Mouse (Mus musculus) heart, adult 2 months (tissue): Measurements from ENCODE around the gene Abhd12. TPM values are rescaled to one million over a fixed set of nuclear protein-coding genes. Genes with fewer than 3 reads are reported as not detected.
"Not testable (repeated sequence)": the region's sequence is repeated elsewhere in the genome, so short reads cannot be mapped to it uniquely, and the experiment has no call there.

Experiments
- DNase-seq, 2 experiments: peaks; one replicate each; pipeline ENCODE4 v3.0.0; 2021
- H3K27ac ChIP-seq: fragments of 200-600 bp; 2 replicates; pipeline ENCODE4 v1.8.1; 2022
- H3K27me3 ChIP-seq: fragments of 200-500 bp; 2 replicates; pipeline ENCODE4 v1.6.1; 2012; ENCODE audit warnings: mild to moderate bottlenecking, low read length, inconsistent platforms, mixed read lengths; ENCODE audit not compliant: control insufficient read depth, insufficient read depth
- H3K36me3 ChIP-seq: fragments of 200-500 bp; 2 replicates; pipeline ENCODE4 v1.6.1; 2012; ENCODE audit warnings: low read length, inconsistent platforms; ENCODE audit not compliant: control insufficient read depth, insufficient read depth
- H3K4me1 ChIP-seq: fragments of 200-500 bp; 2 replicates; pipeline ENCODE4 v1.6.1; 2011; ENCODE audit warnings: low read length; ENCODE audit not compliant: control insufficient read depth, insufficient read depth
- H3K4me3 ChIP-seq: fragments of 200-600 bp; 2 replicates; pipeline ENCODE4 v1.8.1; 2022
- H3K79me2 ChIP-seq: fragments of 200-500 bp; replicated peaks from 2 replicates; pipeline ENCODE4 v1.6.1; 2012; ENCODE audit warnings: mild to moderate bottlenecking, inconsistent platforms, low read length, moderate library complexity, mixed read lengths; ENCODE audit not compliant: control insufficient read depth, insufficient read depth
- H3K9ac ChIP-seq: fragments of 200-500 bp; 2 replicates; pipeline ENCODE4 v1.6.1; 2012; ENCODE audit warnings: low read depth, mild to moderate bottlenecking, control low read depth, inconsistent platforms, low read length, mixed read lengths
- CTCF ChIP-seq: fragments of 200-600 bp; IDR thresholded peaks from 2 replicates; pipeline ENCODE4 v1.8.1; 2022; ENCODE audit warnings: antibody characterized with exemption, mild to moderate bottlenecking, moderate library complexity
- EP300 ChIP-seq: fragments of 200-500 bp; IDR thresholded peaks from 2 replicates; pipeline ENCODE4 v1.6.1; 2011; ENCODE audit warnings: low read depth, low read length, control low read depth; ENCODE audit not compliant: insufficient read depth
- POLR2A ChIP-seq: fragments of 200-500 bp; IDR thresholded peaks from 2 replicates; pipeline ENCODE4 v1.6.1; 2011; ENCODE audit warnings: mild to moderate bottlenecking, low read depth, low read length, control low read depth; ENCODE audit not compliant: insufficient read depth
- WGBS: fragments of 180-500 bp; shearing (Covaris S2); methylation state at CpG from one replicate; pipeline ENCODE4 v1.1.7; 2018; 5-methylcytosine and 5-hydroxymethylcytosine counted together
- intact Hi-C: fragments of 180-260 bp; cut with DNase I; formaldehyde crosslinking; loops from one replicate; pipeline ENCODE4 v1.15.1; 2025
- polyA plus RNA-seq: library from polyadenylated mRNA; depleted of rRNA; stranded (reverse); fragments of >200 nt; gene quantifications from 2 replicates; pipeline ENCODE4 v1.2.3, GENCODE M21; 2012
- total RNA-seq, 2 experiments: library from RNA; stranded (reverse); gene quantifications; 2 replicates each; pipeline ENCODE4 v1.2.3; 2021

The Abhd12 gene
- total and polyA plus RNA-seq, 3 experiments: 37.6 to 51.2 (median 47.7) TPM

DNA sequence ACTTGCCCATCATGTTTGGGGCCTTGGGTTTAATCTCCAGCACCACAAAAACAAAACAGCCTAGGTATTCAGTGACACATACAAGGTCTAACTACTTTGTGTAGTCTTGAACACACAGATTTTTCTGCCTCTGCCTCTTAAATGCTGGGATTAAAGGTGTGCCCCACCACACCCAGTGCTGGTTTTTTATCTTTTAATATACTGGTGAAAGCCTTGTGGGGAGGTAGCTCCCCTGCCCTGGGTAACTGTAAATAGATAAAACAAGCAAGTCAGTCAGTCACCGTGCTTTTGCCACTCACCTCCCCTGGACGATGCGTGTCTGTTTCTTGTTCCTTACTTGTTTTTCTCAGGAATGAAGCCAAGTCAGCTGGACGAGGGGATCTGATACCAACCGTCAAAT lies 11.2 kb upstream of the Abhd12 start:
- Histone ChIP-seq H3K9ac (no peak overlapping the region), H3K36me3 (no peaks in the 10 kb centered on the region), H3K4me3 (no peak overlapping the region), H3K27me3 (no peaks in the 10 kb centered on the region), H3K79me2 (no peaks in the 10 kb centered on the region), H3K4me1 (no peaks in the 10 kb centered on the region), H3K27ac (no peak overlapping the region)
- WGBS: 71% methylated on average over 5 of the region's 5 CpGs
- TF ChIP-seq POLR2A: no peak
- TF ChIP-seq EP300: no peak
- no peak for TF ChIP-seq CTCF
- intact Hi-C loops: no loop called here
- no peak for DNase-seq

DNA sequence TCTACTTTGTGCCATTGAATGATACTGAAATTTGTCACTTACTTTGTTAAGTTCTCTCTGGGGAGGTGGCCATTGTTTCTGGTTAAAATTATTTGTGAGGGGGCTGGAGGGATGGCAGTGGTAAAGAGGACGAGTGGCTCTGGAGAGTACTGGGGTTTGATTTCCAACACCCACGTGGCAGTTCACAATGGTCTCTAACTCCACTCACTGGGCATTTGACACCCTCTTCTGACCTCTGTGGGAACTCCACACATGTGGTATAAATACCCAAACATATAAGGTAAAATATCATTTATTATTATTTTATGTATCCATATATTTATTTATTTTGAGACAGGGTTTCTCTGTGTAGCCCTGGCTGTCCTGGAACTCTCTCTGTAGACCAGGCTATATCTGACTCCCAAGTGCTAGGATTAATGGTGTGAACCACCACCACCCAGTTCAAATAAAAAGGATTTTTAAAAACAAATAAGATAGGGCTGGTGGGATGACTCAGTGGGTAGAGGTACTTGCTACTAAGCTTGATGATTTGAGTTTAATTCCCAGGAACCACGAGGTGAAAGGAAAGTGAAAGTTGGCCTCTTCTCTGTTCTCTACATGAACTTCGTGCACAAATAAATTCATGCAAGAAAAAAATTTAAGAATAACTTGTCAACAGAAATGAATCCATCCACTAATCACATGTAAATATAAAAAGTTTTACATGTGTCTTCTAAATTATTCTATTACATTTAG lies 10.4 kb upstream of the Abhd12 start:
- no peak overlapping the region for H3K27ac ChIP-seq
- intact Hi-C loops: loop anchor here (5.0 kb wide), 1 partner anchor 122 kb away; the partner anchor contains the start of genes Nanp and Ninl
- no peaks in the 10 kb centered on the region; the same call in 1 of the 2 replicates for H3K4me1 ChIP-seq
- DNase-seq: no peak
- no peak overlapping the region for H3K9ac ChIP-seq
- H3K4me3 ChIP-seq: no peak overlapping the region
- no peaks in the 10 kb centered on the region for H3K36me3 ChIP-seq
- H3K79me2 ChIP-seq: no peaks in the 10 kb centered on the region
- H3K27me3 ChIP-seq: no peaks in the 10 kb centered on the region
- TF ChIP-seq POLR2A (no peak), EP300 (no peak), CTCF (no peak)
- WGBS: 72% methylated on average over 4 of the region's 4 CpGs

DNA sequence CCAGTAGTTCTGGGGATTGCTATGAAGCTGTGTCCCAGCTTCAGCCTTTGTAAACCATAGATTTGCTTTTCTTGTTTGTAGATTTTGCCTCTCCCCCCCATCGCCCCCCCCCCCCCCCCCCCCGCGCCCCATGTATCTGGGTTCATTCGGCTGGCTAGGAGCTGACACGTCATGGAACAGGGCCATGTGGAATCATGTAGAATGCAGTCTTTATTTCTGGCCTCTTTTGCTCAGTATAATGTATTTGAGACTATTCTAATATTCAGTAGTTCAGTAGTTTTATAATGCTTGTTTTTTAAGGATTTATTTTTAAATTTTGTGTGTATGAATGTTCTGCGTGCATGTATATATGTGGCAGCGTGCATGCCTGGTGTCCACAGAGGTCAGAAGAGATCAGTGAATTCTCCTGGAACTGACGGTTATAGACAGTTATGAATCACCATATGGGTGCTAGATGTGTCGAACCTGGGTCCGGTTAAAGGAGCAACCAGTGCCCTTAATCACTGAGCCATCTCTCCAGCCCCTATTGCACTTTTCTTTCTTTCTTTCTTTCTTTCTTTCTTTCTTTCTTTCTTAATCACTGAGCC lies 5.8 kb upstream of the Abhd12 start:
- no peak for TF ChIP-seq POLR2A
- no peak for TF ChIP-seq EP300
- TF ChIP-seq CTCF: no peak
- 36% methylated on average over 10 of the region's 10 CpGs for WGBS
- H3K9ac ChIP-seq: no peak overlapping the region; the same call in 1 of the 2 replicates
- intact Hi-C loops: loop anchor here (5.0 kb wide), 1 partner anchor 127 kb away; the partner anchor contains the start of genes Nanp and Ninl
- no peaks in the 10 kb centered on the region; the same call in 1 of the 2 replicates for H3K4me1 ChIP-seq
- H3K27me3 ChIP-seq: no peaks in the 10 kb centered on the region
- H3K79me2 ChIP-seq: no peaks in the 10 kb centered on the region
- no peak overlapping the region; the same call in 1 of the 2 replicates for H3K27ac ChIP-seq
- H3K36me3 ChIP-seq: no peaks in the 10 kb centered on the region
- no peak for DNase-seq
- peak overlapping the region; percentile 80; the same call in 1 of the 2 replicates for H3K4me3 ChIP-seq

DNA sequence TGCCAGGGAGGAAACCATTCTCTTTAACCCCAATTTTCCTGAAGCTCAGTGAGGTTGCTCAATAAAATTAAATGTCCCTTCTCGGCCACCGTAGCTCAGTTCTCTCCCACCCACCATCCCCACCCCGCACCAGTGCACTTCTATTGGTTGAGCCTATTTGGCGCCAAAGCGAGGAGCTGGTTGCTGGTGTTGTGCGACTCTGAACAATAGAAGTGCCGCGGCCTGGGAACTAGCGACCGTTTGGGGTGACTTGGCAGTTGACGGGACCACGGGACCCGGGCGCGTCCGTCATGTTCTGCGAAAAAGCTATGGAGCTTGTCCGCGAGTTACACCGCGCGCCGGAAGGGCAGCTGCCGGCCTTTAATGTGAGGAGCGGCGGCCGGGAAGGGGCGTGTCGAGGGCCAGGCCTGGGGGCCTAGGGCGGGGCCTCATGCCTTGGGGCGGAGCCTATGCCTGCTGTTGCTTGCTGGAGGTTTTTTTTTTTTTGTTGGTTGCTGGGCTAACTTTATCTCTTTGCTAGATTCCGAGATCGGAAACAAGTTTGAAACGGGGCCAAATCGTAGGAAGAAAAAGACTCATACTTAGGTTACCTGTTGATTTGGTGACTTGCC lies 5.0 kb upstream of the Abhd12 start:
- no peaks in the 10 kb centered on the region for H3K79me2 ChIP-seq
- no peaks in the 10 kb centered on the region for H3K36me3 ChIP-seq
- intact Hi-C loops: loop anchor here (5.0 to 10.0 kb wide), 4 partner anchors 128 to 775 kb away; partner anchors contain the start of genes Entpd6, Nanp, Ninl and Zfp120
- H3K27me3 ChIP-seq: no peaks in the 10 kb centered on the region
- no peak for TF ChIP-seq EP300
- no peak for TF ChIP-seq POLR2A
- TF ChIP-seq CTCF: no peak
- no peaks in the 10 kb centered on the region; the same call in 1 of the 2 replicates for H3K4me1 ChIP-seq
- DNase-seq: peak; percentile 97
- H3K9ac ChIP-seq: peak overlapping the region; percentile 55
- peak overlapping the region; percentile 78 for H3K27ac ChIP-seq
- WGBS: under 1% methylated on average over 35 of the region's 35 CpGs
- peak overlapping the region; percentile 80 for H3K4me3 ChIP-seq

DNA sequence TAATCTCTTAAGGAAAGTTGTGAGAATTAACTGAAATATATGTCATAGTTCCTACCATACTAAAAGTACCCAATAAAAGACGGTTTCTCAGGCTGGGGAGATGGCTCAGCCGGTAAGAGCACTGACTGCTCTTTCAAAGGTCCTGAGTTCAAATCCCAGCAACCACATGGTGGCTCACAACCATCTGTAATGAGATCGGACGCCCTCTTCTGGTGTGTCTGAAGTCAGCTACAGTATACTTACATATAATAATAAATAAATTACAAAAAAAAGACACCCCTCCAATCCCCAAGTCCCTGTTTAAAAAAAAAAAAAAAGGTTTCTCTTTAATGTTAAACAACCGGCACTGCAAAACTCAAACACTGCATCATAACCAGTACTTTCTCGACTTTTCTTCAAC lies 4.3 kb upstream of the Abhd12 start:
- intact Hi-C loops: loop anchor here (5.0 to 10.0 kb wide), 3 partner anchors 162 to 774 kb away; partner anchors contain the start of genes Entpd6 and Zfp120

More for the DNA sequence above, 4.3 kb upstream of the Abhd12 start:
- H3K9ac ChIP-seq, DNase-seq, H3K36me3 ChIP-seq, H3K4me1 ChIP-seq, H3K27me3 ChIP-seq, H3K79me2 ChIP-seq: not testable (repeated sequence)
- Histone ChIP-seq H3K27ac (peak overlapping the region; percentile 78), H3K4me3 (peak overlapping the region; percentile 80)
- 44% methylated on average over 6 of the region's 6 CpGs for WGBS
- TF ChIP-seq CTCF: peak; percentile 14; the same call in 1 of the 2 replicates
